Comparison of ENCODE assay signal across 14 mouse cellular contexts in the genomic region with DNA sequence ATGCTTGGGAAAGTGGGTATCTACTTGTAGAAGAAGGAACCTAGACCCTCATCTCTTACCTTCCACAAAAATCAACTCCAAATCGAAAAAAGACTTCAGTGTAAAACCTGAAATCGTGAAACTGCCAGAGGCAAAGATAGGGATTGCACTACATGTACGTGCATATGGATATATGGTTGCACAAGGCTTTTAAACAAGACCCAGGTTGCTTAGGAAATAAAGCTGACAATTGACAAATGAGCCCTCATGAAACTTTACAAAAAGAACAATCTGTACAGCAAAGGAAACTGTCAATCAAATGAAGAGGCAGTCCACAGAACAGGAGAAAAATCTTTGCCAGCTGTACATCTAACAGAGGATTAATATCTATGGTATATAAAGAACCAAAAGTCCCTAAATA.
DNase-seq lines count a peak whose midpoint lies in the region.
"Had no signal": no experiment of that assay in that cellular context is flagged by ENCODE, and none has a peak within 500 bp of the region (broad histone marks: within the 10 kb centered on the region; RNA-seq: fewer than 3 reads in every experiment).

No protein-coding gene starts in this region.

- peak; percentile 59 for DNase-seq in fat pad, adult 2 months (ENCODE audit: extremely low read depth, low read depth, low spot score)
- DNase-seq in gonadal fat pad, adult 2 months (ENCODE audit: low read depth), result peak; percentile 56
- no peak for DNase-seq in cerebellum, postnatal 36 days
- no peak for DNase-seq in right cerebral cortex, postnatal 10 days (ENCODE audit: low spot score in 2 of 2)
- DNase-seq: adrenal gland, adult 2 months; adrenal gland, adult 8-10 months; adrenal gland, postnatal 10 days; adrenal gland, postnatal 14 days; adrenal gland, postnatal 25 days; adrenal gland, postnatal 36 days; B cell, adult 2 months; cerebellum, adult 11 months; cerebellum, adult 11-12 months; cerebellum, adult 18-20 months had no signal

Comparison
In these comparisons a context has a peak if more than half of its experiments do, and no peak if none do; other contexts are left out.
1. DNase-seq: peak in fat pad, adult 2 months (single experiment) and gonadal fat pad, adult 2 months (single experiment); none in cerebellum, postnatal 36 days (0 of 2) and right cerebral cortex, postnatal 10 days (0 of 2).